Mouse (Mus musculus): ENCODE measurements around the gene Tbc1d30. TPM values are rescaled to one million over a fixed set of nuclear protein-coding genes. Genes with fewer than 3 reads are reported as not detected.
A peak's percentile ranks its signal among the peaks of the same experiment; 100 is the strongest.

Gene Tbc1d30
- polyA plus RNA-seq, 1 experiment from 2014 or later = 2.8 TPM

GRCm38 (mm10) chr10:121330940-121331339 is 20.1 kb downstream of the Tbc1d30 start:
- ATAC-seq (ENCODE audit: low FRiP score) = no peak
- 10% methylated on average over 7 of the region's 7 CpGs for WGBS

GRCm38 (mm10) chr10:121329586-121329985 is 21.5 kb downstream of the Tbc1d30 start:
- 75% methylated on average over 4 of the region's 4 CpGs for whole genome bisulfite sequencing
- Histone ChIP-seq H3K4me3 (ENCODE audit: low read depth, low read length) (no peak overlapping the region), H3K4me2 (no peak overlapping the region), H3K9me3 (ENCODE audit: control insufficient read depth, low read length) (no peaks in the 10 kb centered on the region; the same call in 1 of the 2 replicates), H3K4me1 (ENCODE audit: control insufficient read depth, insufficient read depth, low read length) (no peaks in the 10 kb centered on the region), H3K27me3 (ENCODE audit: control insufficient read depth, insufficient read depth, low read length) (no peaks in the 10 kb centered on the region), H3K36me3 (ENCODE audit: control insufficient read depth, insufficient read depth, low read length) (no peaks in the 10 kb centered on the region), H3K27ac (ENCODE audit: low read depth, low read length) (no peak overlapping the region), H3K9ac (ENCODE audit: low read length) (no peak overlapping the region)
- ATAC-seq (ENCODE audit: low FRiP score) (no peak), DNase-seq (ENCODE audit: low spot score, missing footprints) (no peak)

More at GRCm38 (mm10) chr10:121330940-121331339, 20.1 kb downstream of the Tbc1d30 start:
- Histone ChIP-seq H3K4me1 (ENCODE audit: control insufficient read depth, insufficient read depth, low read length) (no peaks in the 10 kb centered on the region), H3K9me3 (ENCODE audit: control insufficient read depth, low read length) (no peaks in the 10 kb centered on the region; the same call in 1 of the 2 replicates), H3K36me3 (ENCODE audit: control insufficient read depth, insufficient read depth, low read length) (no peaks in the 10 kb centered on the region), H3K9ac (ENCODE audit: low read length) (no peak overlapping the region), H3K4me2 (no peak overlapping the region), H3K27ac (ENCODE audit: low read depth, low read length) (no peak overlapping the region), H3K4me3 (ENCODE audit: low read depth, low read length) (no peak overlapping the region), H3K27me3 (ENCODE audit: control insufficient read depth, insufficient read depth, low read length) (no peaks in the 10 kb centered on the region)
- DNase-seq (ENCODE audit: low spot score, missing footprints) = peak; percentile 98

- H3K4me2 ChIP-seq = no peak overlapping the region
- no peaks in the 10 kb centered on the region for H3K4me1 ChIP-seq (ENCODE audit: control insufficient read depth, insufficient read depth, low read length)
- H3K36me3 ChIP-seq (ENCODE audit: control insufficient read depth, insufficient read depth, low read length) = no peaks in the 10 kb centered on the region
- no peak overlapping the region for H3K4me3 ChIP-seq (ENCODE audit: low read depth, low read length)
- no peak for ATAC-seq (ENCODE audit: low FRiP score)
- H3K9me3 ChIP-seq (ENCODE audit: control insufficient read depth, low read length) = no peaks in the 10 kb centered on the region; the same call in 1 of the 2 replicates
- DNase-seq (ENCODE audit: low spot score, missing footprints) = no peak
- no peak overlapping the region for H3K27ac ChIP-seq (ENCODE audit: low read depth, low read length)
- H3K27me3 ChIP-seq (ENCODE audit: control insufficient read depth, insufficient read depth, low read length) = no peaks in the 10 kb centered on the region
- no peak overlapping the region for H3K9ac ChIP-seq (ENCODE audit: low read length)
These were observed 24.9 kb downstream of the Tbc1d30 start for GRCm38 (mm10) chr10:121326167-121326566.

GRCm38 (mm10) chr10:121323493-121323892 is 27.6 kb downstream of the Tbc1d30 start:
- Histone ChIP-seq H3K9ac (ENCODE audit: low read length) (no peak overlapping the region), H3K27me3 (ENCODE audit: control insufficient read depth, insufficient read depth, low read length) (no peaks in the 10 kb centered on the region), H3K4me1 (ENCODE audit: control insufficient read depth, insufficient read depth, low read length) (no peaks in the 10 kb centered on the region), H3K4me2 (no peak overlapping the region), H3K36me3 (ENCODE audit: control insufficient read depth, insufficient read depth, low read length) (no peaks in the 10 kb centered on the region), H3K4me3 (ENCODE audit: low read depth, low read length) (no peak overlapping the region), H3K27ac (ENCODE audit: low read depth, low read length) (no peak overlapping the region), H3K9me3 (ENCODE audit: control insufficient read depth, low read length) (no peaks in the 10 kb centered on the region; the same call in 1 of the 2 replicates)
- DNase-seq (ENCODE audit: low spot score, missing footprints) (no peak), ATAC-seq (ENCODE audit: low FRiP score) (no peak)
- WGBS = 89% methylated on average over 7 of the region's 7 CpGs

GRCm38 (mm10) chr10:121318397-121318950 is 32.6 kb downstream of the Tbc1d30 start:
- DNase-seq (ENCODE audit: low spot score, missing footprints) = no peak
- no peaks in the 10 kb centered on the region for H3K36me3 ChIP-seq (ENCODE audit: control insufficient read depth, insufficient read depth, low read length)
- H3K27ac ChIP-seq (ENCODE audit: low read depth, low read length) = no peak overlapping the region
- H3K9me3 ChIP-seq (ENCODE audit: control insufficient read depth, low read length) = no peaks in the 10 kb centered on the region
- no peak overlapping the region for H3K4me2 ChIP-seq
- 78% methylated on average over 7 of the region's 7 CpGs for WGBS
- H3K4me3 ChIP-seq (ENCODE audit: low read depth, low read length) = no peak overlapping the region
- H3K9ac ChIP-seq (ENCODE audit: low read length) = no peak overlapping the region
- peaks cover 4% of the 10 kb centered on the region; the same call in 1 of the 2 replicates for H3K4me1 ChIP-seq (ENCODE audit: control insufficient read depth, insufficient read depth, low read length)
- no peak for ATAC-seq (ENCODE audit: low FRiP score)
- no peaks in the 10 kb centered on the region for H3K27me3 ChIP-seq (ENCODE audit: control insufficient read depth, insufficient read depth, low read length)

- Histone ChIP-seq H3K27me3 (ENCODE audit: control insufficient read depth, insufficient read depth, low read length) (peaks cover 12% of the 10 kb centered on the region; the same call in 1 of the 2 replicates), H3K4me2 (no peak overlapping the region), H3K9ac (ENCODE audit: low read length) (no peak overlapping the region), H3K27ac (ENCODE audit: low read depth, low read length) (no peak overlapping the region), H3K9me3 (ENCODE audit: control insufficient read depth, low read length) (no peaks in the 10 kb centered on the region), H3K4me3 (ENCODE audit: low read depth, low read length) (no peak overlapping the region), H3K4me1 (ENCODE audit: control insufficient read depth, insufficient read depth, low read length) (peaks cover 4% of the 10 kb centered on the region; the same call in 1 of the 2 replicates), H3K36me3 (ENCODE audit: control insufficient read depth, insufficient read depth, low read length) (no peaks in the 10 kb centered on the region)
- 89% methylated on average over 10 of the region's 10 CpGs for WGBS
- ATAC-seq (ENCODE audit: low FRiP score) (no peak), DNase-seq (ENCODE audit: low spot score, missing footprints) (no peak)
These were observed 34.7 kb downstream of the Tbc1d30 start for GRCm38 (mm10) chr10:121316361-121316760.

GRCm38 (mm10) chr10:121315321-121316283 is 35.5 kb downstream of the Tbc1d30 start:
- WGBS = 22% methylated on average over 27 of the region's 27 CpGs
- Histone ChIP-seq H3K9me3 (ENCODE audit: control insufficient read depth, low read length) (no peaks in the 10 kb centered on the region), H3K27ac (ENCODE audit: low read depth, low read length) (no peak overlapping the region), H3K4me1 (ENCODE audit: control insufficient read depth, insufficient read depth, low read length) (peaks cover 4% of the 10 kb centered on the region; the same call in 1 of the 2 replicates), H3K9ac (ENCODE audit: low read length) (peak overlapping the region; percentile 13; the same call in 1 of the 2 replicates), H3K27me3 (ENCODE audit: control insufficient read depth, insufficient read depth, low read length) (peaks cover 14% of the 10 kb centered on the region; the same call in 1 of the 2 replicates), H3K4me2 (peak overlapping the region; percentile 27), H3K36me3 (ENCODE audit: control insufficient read depth, insufficient read depth, low read length) (no peaks in the 10 kb centered on the region), H3K4me3 (ENCODE audit: low read depth, low read length) (no peak overlapping the region)
- DNase-seq (ENCODE audit: low spot score, missing footprints) (peak; percentile 90), ATAC-seq (ENCODE audit: low FRiP score) (no peak)

- Histone ChIP-seq H3K9me3 (ENCODE audit: control insufficient read depth, low read length) (no peaks in the 10 kb centered on the region), H3K9ac (ENCODE audit: low read length) (no peak overlapping the region), H3K36me3 (ENCODE audit: control insufficient read depth, insufficient read depth, low read length) (no peaks in the 10 kb centered on the region), H3K27ac (ENCODE audit: low read depth, low read length) (no peak overlapping the region), H3K4me3 (ENCODE audit: low read depth, low read length) (no peak overlapping the region), H3K27me3 (ENCODE audit: control insufficient read depth, insufficient read depth, low read length) (peaks cover 24% of the 10 kb centered on the region), H3K4me1 (ENCODE audit: control insufficient read depth, insufficient read depth, low read length) (peaks cover 17% of the 10 kb centered on the region), H3K4me2 (no peak overlapping the region)
- WGBS = 35% methylated on average over 4 of the region's 4 CpGs
- ATAC-seq (ENCODE audit: low FRiP score) (no peak), DNase-seq (ENCODE audit: low spot score, missing footprints) (no peak)
These were observed 36.9 kb downstream of the Tbc1d30 start for GRCm38 (mm10) chr10:121314186-121314585.

- Histone ChIP-seq H3K4me3 (ENCODE audit: low read depth, low read length) (no peak overlapping the region), H3K4me2 (no peak overlapping the region), H3K27me3 (ENCODE audit: control insufficient read depth, insufficient read depth, low read length) (peaks cover 34% of the 10 kb centered on the region), H3K27ac (ENCODE audit: low read depth, low read length) (no peak overlapping the region), H3K9ac (ENCODE audit: low read length) (no peak overlapping the region), H3K36me3 (ENCODE audit: control insufficient read depth, insufficient read depth, low read length) (no peaks in the 10 kb centered on the region), H3K4me1 (ENCODE audit: control insufficient read depth, insufficient read depth, low read length) (peaks cover 17% of the 10 kb centered on the region), H3K9me3 (ENCODE audit: control insufficient read depth, low read length) (no peaks in the 10 kb centered on the region)
- DNase-seq (ENCODE audit: low spot score, missing footprints) = no peak
- 91% methylated on average over 3 of the region's 3 CpGs for WGBS
- ATAC-seq (ENCODE audit: low FRiP score) = no peak
These were observed 38.0 kb downstream of the Tbc1d30 start for GRCm38 (mm10) chr10:121313049-121313448.
